Mouse (Mus musculus): ENCODE data around the gene Cldn22.
"Not testable (repeated sequence)": the region's sequence is repeated elsewhere in the genome, so short reads cannot be mapped to it uniquely, and the experiment has no call there.

The Cldn22 gene

DNA sequence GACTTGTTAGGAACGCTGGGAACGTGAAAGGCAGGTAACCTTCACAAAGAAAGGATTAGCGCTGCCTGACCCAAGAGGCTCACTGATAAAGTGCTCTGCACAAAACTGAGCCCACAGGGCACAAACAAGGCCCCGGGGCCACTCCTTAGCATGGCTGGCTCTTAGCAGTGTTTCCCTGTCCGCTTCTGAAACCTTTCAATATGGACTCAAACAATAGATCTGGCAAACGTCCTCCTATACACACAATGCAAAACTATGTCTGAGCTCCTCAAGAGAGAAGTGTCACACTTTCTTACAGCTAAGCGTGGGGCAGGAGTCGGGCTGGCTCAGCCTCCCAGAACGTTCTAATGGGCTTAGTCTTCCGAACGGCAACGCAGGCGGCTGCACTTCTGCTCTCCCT is at the start of gene Cldn22:
Cldn22 (plus strand) TSS at position 301 of the 400 bp plus-strand sequence.
- DNase-seq = no peak

DNA sequence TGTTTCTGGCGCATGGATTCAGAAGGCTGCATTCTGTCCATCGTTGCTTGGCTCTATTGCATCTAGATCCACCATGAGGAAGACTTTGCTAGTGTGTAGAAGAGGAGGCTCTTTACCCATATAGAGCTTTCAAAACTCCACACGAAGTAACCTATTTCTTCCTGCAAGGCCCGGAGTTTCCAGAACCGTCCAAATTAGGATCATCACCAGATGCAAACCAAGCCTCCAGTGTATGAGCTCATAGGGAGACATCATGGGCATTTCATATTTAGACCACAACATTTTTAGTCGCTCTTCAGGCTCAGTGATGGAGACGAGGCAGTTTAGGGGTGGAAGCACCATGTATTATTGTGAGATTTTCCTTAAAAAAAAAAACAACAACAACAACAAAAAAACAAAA is 46.9 kb upstream of the Cldn22 start:
- DNase-seq = no peak

DNA sequence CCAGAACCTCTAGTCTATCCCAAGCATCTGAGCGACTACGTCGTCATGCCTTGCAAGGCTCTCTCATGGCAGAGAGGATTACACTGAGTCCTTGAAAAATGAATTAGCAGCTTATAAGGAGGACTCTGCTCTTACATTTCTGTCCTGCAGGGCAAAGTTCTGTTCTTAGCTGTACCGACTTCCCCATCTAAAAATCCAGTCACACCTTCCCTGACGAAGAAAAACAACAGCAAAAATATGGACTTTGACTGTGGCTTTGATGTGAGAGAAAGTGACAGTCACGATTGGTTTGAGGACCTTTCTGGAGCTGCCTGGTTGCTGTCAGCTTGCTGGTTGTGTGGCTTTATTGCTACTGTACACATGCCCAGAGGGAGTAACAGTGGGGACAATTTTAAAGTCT is 44.7 kb upstream of the Cldn22 start:
- no peak for DNase-seq

- no peak for DNase-seq
Observed at GRCm38 (mm10) chr8:47781881-47782280, 42.4 kb upstream of the Cldn22 start.

DNA sequence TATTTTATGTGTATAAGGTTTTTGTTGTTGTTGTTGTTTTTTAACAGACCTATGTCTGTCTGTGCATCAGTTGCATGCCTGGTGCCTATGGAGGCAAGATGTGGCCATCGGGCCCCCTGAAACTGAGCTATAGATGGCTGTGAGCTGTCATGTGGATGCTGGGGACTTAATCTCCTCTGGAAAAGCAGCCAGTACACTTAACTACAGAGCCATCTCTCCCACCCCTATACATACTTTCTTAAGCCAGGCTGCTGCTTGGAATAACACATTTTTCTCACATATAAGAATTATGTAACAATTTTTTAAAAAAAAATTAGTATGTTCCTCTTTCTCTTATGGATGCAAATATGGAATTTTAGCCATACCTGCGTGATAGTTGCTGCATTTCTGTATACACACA is 40.7 kb upstream of the Cldn22 start:
- no peak for DNase-seq

DNA sequence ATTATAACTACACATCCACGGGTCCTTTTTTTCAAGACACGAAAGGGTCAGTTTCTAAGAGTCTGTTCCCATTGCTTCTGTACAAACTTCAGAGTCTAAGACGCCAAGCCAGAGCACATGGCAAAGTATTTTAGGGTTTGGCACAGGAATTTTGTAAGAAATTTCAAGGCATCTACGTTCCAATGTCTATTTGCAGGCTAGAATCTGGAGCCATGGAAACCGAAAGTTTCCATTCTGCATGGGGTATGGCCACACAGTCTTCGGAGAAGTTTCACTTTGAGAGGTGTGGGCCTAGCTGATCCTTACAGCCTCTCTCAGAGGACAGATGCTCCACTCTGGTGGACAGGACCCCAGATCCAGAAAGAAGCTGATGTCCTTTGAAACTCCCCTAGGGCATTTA is 40.3 kb upstream of the Cldn22 start:
- DNase-seq = no peak

DNA sequence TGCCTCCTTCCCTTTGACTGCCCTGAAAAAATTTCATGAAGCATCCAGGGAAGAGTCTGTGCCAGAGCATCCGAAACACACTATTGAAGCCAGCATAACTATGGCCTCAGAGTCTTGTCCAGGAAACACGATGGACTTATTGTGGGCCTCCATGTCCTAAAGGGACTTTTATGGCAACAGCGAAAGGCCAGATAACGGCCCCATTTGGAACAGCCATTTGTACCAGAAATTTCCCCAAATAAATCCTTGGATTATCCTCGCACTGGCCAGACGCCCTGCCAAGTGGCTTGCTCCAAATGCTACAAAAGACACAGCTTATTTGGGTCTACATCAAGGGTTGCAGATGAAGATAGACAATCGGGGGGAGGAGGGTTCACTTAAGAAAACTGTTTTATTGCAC is 39.8 kb upstream of the Cldn22 start:
- no peak for DNase-seq

DNA sequence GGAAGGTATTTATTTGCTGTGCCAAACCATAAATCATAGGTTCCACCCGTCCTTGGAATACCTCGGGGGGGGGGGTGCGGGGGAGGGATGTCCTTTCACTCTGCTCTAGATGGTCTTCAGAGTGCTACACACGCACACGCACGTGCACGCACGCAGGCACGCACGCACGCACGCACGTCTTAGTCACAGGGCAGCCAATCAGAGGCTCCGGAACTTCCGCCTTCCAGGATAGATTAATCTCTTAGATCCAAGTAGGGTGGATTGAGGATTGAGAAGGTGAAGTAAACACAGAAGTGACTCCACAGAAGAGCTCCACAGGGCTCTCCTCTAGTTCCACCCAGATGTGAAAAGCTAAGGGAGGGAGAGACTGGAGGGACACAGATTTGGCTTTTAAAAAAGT is 38.0 kb upstream of the Cldn22 start:
- DNase-seq = no peak

- DNase-seq = no peak
Observed at GRCm38 (mm10) chr8:47787705-47788104, 36.6 kb upstream of the Cldn22 start.

DNA sequence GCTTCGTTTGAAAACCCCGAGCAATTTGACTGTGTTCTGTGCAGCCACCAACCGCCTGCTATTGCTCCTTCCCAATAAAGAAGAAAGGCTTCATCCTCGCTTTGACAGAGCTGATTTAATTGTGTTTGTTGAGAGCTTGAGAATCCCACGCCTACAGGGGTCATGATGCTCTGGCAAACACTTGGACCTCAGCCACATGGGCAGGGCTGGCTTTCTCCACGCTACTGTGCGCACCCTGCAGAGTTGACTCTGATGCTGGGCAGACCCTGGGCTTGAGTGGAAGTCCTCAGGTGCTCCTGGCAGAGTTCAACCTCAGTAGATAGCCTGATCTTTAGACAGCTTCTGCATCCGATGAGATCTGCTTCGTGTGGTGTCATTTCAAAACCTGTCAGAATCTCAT is 32.3 kb upstream of the Cldn22 start:
- DNase-seq = no peak

- DNase-seq = no peak
Observed at GRCm38 (mm10) chr8:47799438-47799837, 24.8 kb upstream of the Cldn22 start.

DNA sequence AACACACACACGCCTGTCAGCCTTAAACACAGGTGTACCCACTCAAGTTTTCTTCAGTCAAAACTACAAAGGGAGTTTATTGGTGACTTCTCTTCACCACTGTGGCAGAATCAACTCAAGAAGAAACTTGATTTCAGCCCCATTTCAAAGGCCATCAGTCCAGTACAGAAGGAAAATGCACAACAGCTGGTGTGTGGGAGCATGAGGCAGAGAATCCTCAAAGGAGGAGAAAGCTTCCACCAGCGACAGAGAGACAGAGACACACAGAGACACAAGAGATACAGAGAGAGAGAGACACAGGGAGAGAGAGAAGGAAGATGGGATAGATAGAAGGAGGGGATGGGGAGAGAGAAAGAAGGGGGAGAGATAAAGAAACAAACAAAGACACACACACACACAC is 21.9 kb upstream of the Cldn22 start:
- no peak for DNase-seq

- no peak for DNase-seq
Observed at GRCm38 (mm10) chr8:47804262-47804661, 20.0 kb upstream of the Cldn22 start.

DNA sequence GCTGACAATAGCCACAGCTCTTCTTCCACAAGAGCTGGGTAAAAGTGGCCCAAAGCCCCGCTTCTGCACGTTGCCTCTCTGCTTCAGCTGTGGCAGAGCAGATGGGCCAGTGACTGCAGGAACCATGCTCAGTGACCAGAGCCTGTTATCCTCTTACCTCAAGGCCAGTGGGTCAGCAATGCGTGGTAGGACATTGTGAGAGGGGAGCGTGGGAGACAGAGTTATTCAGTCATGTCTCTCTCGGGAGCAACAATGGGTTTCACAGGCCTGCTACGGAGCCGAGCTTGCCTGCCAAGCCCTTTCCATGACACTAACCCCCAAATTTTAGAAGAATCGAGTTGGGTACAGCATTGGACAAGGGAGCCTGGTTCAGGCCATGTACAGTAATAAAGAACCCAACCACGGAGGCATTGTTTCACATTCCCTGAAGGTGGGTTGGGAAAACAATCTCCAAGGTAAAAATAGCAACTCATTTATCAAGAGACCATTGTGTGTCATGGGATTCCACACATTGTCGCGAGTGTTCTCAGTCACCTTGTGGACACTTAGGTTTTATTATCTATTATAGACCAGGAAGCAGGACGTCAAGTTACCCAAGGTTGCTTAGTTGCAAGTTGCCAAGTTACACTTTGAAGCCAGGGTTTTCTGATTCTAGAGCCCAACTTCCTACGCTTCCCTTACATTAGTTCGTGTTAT is 14.2 kb upstream of the Cldn22 start:
- no peak for DNase-seq

- no peak for DNase-seq
Observed at GRCm38 (mm10) chr8:47810666-47811015, 13.6 kb upstream of the Cldn22 start.

- no peak for DNase-seq
Observed at GRCm38 (mm10) chr8:47811221-47811620, 13.1 kb upstream of the Cldn22 start.

DNA sequence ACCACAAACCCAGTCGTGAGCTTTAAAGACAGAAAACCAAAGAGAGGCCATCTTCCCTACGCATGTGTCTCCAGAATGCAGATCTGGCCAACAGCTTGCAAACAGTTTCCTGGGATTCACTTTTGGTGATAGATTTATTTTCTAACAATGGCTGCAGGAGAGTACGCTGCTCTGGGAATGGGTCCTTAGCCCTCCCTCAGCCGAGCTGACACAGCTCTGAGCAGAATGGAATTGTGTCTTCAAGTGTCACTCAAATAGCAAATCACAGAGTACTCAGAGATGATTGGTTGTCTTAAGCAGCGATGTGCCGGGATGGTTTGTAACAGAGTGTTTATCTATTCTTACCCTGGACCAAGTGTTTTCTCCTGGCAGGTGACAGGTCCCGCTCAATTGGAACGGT is 5.2 kb upstream of the Cldn22 start:
- DNase-seq = no peak

DNA sequence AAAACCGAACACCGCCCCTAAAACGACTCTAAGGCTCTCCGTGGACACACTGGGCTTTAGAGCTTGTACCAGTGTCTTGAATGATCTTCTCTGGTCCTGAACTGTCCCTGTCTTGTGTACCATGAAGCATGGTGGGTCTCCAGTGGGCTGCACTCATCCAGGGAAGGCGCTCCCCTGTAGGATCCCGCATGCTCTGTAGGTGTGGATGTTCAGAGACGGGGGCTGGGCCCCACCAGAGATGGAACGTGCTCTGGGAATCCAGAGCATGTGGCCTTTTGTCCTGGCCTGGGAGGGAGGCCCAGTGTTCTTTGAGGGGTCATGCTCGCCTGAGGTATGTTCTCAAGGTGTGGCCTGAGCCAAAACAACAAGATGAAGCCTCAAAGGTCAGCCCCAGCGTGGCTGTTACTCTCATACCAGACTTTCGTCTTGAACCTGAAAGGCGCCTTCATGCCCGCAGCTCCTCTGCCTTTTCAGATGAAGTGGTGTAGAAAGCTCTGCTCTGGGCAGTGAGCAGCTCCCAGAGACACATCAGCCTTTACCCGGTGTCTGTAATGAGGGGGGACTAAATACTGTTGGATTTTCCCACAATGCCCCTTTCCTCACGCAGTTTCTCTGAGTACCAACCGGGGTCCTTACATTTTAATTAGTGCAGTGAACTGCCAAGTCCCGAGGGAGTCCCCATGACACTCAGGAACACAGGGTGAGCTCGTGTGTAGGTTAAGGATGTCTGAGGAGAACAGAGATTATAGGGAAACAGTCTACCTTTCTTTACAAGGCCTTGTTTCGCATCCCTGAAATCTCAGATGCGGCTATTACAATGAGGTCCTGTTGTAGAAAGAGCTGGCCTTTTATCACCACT is 3.1 kb upstream of the Cldn22 start:
- no peak for DNase-seq

DNA sequence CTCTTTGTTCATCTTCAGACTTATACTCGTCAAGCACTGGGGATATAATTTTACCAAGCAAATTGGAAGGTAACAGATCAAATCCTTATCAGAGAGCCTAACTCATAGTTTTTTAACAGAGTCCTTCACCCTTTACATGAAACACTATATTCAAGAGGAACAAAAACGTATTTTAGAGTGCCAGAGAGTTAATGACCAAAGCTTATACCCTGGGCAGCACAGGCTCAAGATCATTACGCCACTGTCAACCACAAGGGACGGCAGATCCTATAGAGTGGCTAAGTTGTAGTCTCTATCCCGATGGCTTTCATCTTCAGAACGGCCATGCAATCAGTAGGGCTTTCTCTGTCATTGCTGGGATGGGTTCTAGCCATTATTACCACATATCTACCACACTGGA is 2.4 kb upstream of the Cldn22 start, which contains the start of gene Cldn24:
Cldn24 (plus strand) TSS at position 301 of the 400 bp plus-strand sequence.
- DNase-seq = no peak

DNA sequence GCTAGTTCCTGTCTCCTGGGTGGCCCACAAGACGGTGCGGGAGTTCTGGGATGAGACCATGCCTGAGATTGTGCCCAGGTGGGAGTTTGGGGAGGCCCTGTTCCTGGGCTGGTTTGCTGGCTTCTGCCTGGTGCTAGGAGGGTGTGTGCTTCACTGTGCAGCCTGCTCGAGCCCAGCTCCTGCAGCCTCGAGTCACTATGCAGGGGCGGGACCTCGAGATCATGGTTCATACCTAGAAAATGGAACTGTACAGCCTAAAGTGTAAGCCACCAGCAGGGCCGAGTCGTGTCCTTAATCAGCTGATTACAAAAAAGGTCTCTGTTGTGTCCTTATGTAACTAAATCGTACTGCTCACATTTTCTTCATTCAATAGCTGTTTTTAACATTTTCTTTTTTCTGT is 1.7 kb upstream of the Cldn22 start:
- not testable (repeated sequence) for DNase-seq

- no peak for DNase-seq
Observed at GRCm38 (mm10) chr8:47823777-47824176, 505 bp upstream of the Cldn22 start.

DNA sequence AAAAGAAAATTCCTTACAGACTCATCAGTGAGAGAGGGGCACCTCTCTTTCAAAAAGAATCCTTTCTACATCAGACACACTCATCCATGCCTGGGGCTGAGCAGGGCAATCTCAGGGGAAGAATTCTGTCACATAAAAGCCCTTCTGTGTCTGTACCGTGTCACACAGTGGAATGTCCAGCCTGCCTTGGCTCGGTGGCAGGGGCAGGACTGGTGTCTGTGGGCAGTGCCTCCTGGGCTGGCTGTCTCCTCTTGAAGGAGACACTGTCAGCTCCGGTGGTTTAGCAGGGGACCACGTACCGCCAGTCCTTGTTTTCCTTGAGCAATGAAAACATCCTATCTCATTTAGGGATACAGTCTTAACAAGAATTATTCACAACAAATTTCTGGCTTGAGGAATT is 1.3 kb downstream of the Cldn22 start:
- no peak for DNase-seq

DNA sequence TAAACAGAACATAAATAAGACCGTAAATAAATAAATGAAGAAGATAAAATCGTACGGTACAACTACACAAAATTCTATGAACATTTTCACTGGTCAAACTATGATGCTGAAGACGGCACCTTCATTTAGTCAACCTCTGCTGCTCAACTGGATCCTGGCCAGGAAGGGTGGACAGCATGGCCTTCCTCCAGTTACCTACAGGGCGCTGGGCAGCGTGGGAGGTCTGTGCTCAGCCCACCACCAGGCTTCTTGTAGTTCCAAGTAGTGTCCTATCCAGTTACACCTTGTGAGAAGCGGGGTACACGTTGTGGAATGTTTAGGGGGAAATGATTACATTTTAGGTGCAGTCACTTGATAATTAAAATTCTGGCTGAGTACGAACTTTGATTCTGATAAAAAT is 2.6 kb downstream of the Cldn22 start:
- no peak for DNase-seq

DNA sequence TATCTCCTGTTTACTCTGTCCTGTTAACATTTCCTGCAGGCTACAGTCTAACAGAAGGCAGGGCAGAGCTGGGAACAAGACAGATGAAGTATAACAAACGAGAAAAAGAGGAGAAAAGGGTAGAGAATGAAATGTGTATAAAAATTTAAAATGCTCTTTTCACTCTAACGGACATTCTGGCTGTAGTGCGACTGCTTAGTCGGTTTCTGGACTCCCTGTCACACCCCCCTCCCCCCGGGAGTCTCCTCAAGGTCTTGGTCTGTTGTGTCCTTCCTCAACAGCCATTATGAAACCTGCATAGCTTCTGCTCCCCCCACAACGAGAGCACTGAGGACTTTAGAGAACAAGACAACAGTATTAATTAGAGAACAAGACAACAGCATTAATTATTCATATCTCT is 8.3 kb downstream of the Cldn22 start:
- DNase-seq = no peak

GRCm38 (mm10) chr8:47833944-47834343 is 9.7 kb downstream of the Cldn22 start:
- DNase-seq = no peak
